Mouse (Mus musculus): ENCODE data around the gene Foxe3.
"Not testable (repeated sequence)": the region's sequence is repeated elsewhere in the genome, so short reads cannot be mapped to it uniquely, and the experiment has no call there.

Gene Foxe3

GRCm38 (mm10) chr4:114925917-114926312 is at the start of gene Foxe3:
Gene Foxe3, minus strand, starts transcription at chr4:114926013.
- in situ Hi-C loops (cut with MboI; ENCODE audit: low sequenced_read_pairs) = no loop called here

- in situ Hi-C loops (cut with MboI; ENCODE audit: low sequenced_read_pairs) = no loop called here
These were observed 47.5 kb upstream of the Foxe3 start for GRCm38 (mm10) chr4:114973229-114973740.

- in situ Hi-C loops (cut with MboI; ENCODE audit: low sequenced_read_pairs) = no loop called here
These were observed 44.9 kb upstream of the Foxe3 start for GRCm38 (mm10) chr4:114970736-114971135.

- in situ Hi-C loops (cut with MboI; ENCODE audit: low sequenced_read_pairs) = not testable (repeated sequence)
These were observed 35.1 kb upstream of the Foxe3 start for GRCm38 (mm10) chr4:114960881-114961280.

- in situ Hi-C loops (cut with MboI; ENCODE audit: low sequenced_read_pairs) = no loop called here
These were observed 33.7 kb upstream of the Foxe3 start for GRCm38 (mm10) chr4:114959533-114959932.

- in situ Hi-C loops (cut with MboI; ENCODE audit: low sequenced_read_pairs) = no loop called here
These were observed 33.0 kb upstream of the Foxe3 start for GRCm38 (mm10) chr4:114958786-114959185.

- in situ Hi-C loops (cut with MboI; ENCODE audit: low sequenced_read_pairs) = no loop called here
These were observed 32.4 kb upstream of the Foxe3 start for GRCm38 (mm10) chr4:114958231-114958630.

- in situ Hi-C loops (cut with MboI; ENCODE audit: low sequenced_read_pairs) = no loop called here
These were observed 31.6 kb upstream of the Foxe3 start for GRCm38 (mm10) chr4:114957403-114957802.

- in situ Hi-C loops (cut with MboI; ENCODE audit: low sequenced_read_pairs) = no loop called here
These were observed 27.4 kb upstream of the Foxe3 start for GRCm38 (mm10) chr4:114953172-114953571.

GRCm38 (mm10) chr4:114947852-114948481 is 22.2 kb upstream of the Foxe3 start:
- in situ Hi-C loops (cut with MboI; ENCODE audit: low sequenced_read_pairs) = no loop called here

- in situ Hi-C loops (cut with MboI; ENCODE audit: low sequenced_read_pairs) = no loop called here
These were observed 21.6 kb upstream of the Foxe3 start for GRCm38 (mm10) chr4:114947395-114947794.

- in situ Hi-C loops (cut with MboI; ENCODE audit: low sequenced_read_pairs) = no loop called here
These were observed 20.6 kb upstream of the Foxe3 start for GRCm38 (mm10) chr4:114946416-114946815.

- in situ Hi-C loops (cut with MboI; ENCODE audit: low sequenced_read_pairs) = no loop called here
These were observed 19.2 kb upstream of the Foxe3 start for GRCm38 (mm10) chr4:114945021-114945420.

- in situ Hi-C loops (cut with MboI; ENCODE audit: low sequenced_read_pairs) = no loop called here
These were observed 16.8 kb upstream of the Foxe3 start for GRCm38 (mm10) chr4:114942583-114942982.

- in situ Hi-C loops (cut with MboI; ENCODE audit: low sequenced_read_pairs) = no loop called here
These were observed 16.3 kb upstream of the Foxe3 start for GRCm38 (mm10) chr4:114942112-114942511.

- in situ Hi-C loops (cut with MboI; ENCODE audit: low sequenced_read_pairs) = no loop called here
These were observed 15.5 kb upstream of the Foxe3 start for GRCm38 (mm10) chr4:114941311-114941710.

- in situ Hi-C loops (cut with MboI; ENCODE audit: low sequenced_read_pairs) = no loop called here
These were observed 12.4 kb upstream of the Foxe3 start for GRCm38 (mm10) chr4:114938248-114938647.

GRCm38 (mm10) chr4:114937459-114938047 is 11.7 kb upstream of the Foxe3 start:
- in situ Hi-C loops (cut with MboI; ENCODE audit: low sequenced_read_pairs) = no loop called here

GRCm38 (mm10) chr4:114934188-114934587 is 8.4 kb upstream of the Foxe3 start:
- in situ Hi-C loops (cut with MboI; ENCODE audit: low sequenced_read_pairs) = no loop called here

- in situ Hi-C loops (cut with MboI; ENCODE audit: low sequenced_read_pairs) = no loop called here
These were observed 6.9 kb upstream of the Foxe3 start for GRCm38 (mm10) chr4:114932747-114933146.

GRCm38 (mm10) chr4:114929155-114929554 is 3.3 kb upstream of the Foxe3 start:
- in situ Hi-C loops (cut with MboI; ENCODE audit: low sequenced_read_pairs) = no loop called here
